Mouse (Mus musculus) cortical plate, adult 2 months (tissue): ENCODE measurements around the gene Wfdc1. TPM values are rescaled to one million over a fixed set of nuclear protein-coding genes. Genes with fewer than 3 reads are reported as not detected.

Experiments
- H3K27ac ChIP-seq: fragments of 200-500 bp; 2 replicates; pipeline ENCODE4 v1.5.1; 2012; ENCODE audit warnings: low read length, control low read depth, inconsistent platforms; ENCODE audit not compliant: insufficient read depth
- H3K4me1 ChIP-seq: fragments of 200-500 bp; 2 replicates; pipeline ENCODE4 v1.6.1; 2011; ENCODE audit warnings: low read length; ENCODE audit not compliant: control insufficient read depth, insufficient read depth
- H3K4me3 ChIP-seq: fragments of 200-500 bp; 2 replicates; pipeline ENCODE4 v1.5.1; 2011; ENCODE audit warnings: mild to moderate bottlenecking, low read length, control low read depth; ENCODE audit not compliant: insufficient read depth
- CTCF ChIP-seq: fragments of 200-500 bp; IDR thresholded peaks from 2 replicates; pipeline ENCODE4 v1.5.1; 2011; ENCODE audit warnings: mild to moderate bottlenecking, control low read depth, low read length; ENCODE audit not compliant: insufficient read depth; ENCODE audit errors: extremely low read depth
- POLR2A ChIP-seq: fragments of 200-500 bp; IDR thresholded peaks from 2 replicates; pipeline ENCODE4 v1.6.1; 2011; ENCODE audit warnings: mild to moderate bottlenecking, low read length, control low read depth; ENCODE audit not compliant: insufficient read depth; ENCODE audit errors: extremely low read depth
- polyA plus RNA-seq: library from polyadenylated mRNA; depleted of rRNA; stranded (reverse); fragments of >200 nt; gene quantifications from 2 replicates; pipeline ENCODE4 v1.2.3, GENCODE M21; 2012; rRNA removed

Gene Wfdc1
- 17.5 and 20.3 TPM in 2 replicates for polyA plus RNA-seq

DNA sequence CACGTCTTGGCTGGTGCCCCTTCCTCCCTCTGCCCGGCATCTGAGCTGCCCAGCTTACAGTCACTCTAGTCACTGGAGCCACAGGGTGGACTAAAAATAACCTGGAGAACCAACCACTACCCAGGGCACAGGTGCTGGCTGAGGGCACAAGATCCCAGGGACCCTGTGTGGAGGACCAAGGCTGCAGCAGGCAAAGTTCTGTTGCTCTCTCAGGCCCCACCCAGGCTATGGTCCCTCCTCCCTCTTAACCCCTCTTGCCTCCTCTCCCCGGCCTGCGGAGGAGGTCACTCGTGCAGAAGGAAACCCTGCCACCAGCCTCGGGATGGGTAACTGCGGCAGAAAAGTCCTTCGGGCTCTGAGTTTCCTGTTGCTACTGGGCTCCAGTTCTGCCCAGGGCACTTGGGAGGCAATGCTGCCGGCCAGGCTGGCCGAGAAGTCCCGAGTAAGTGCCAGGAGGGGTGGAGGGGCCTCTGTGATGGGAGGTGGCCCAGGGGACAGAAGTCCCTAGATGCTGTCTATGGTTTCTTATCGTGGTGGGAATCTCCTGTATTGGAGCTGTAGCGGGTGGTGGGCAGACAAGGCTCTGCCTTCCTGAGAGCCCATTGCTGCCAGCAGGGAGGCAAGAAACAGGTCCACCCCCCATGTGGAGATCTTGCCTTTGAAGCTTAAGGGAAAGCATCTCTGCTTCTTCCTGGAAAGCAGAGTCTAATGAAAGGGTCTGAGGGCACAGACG lies at the start of gene Wfdc1:
Gene Wfdc1 (plus strand): TSS at position 147 of the 733 bp plus-strand sequence.
- H3K4me3 ChIP-seq, result peak within 1 kb of the TSS; percentile 36
- H3K27ac ChIP-seq, result peak within 1 kb of the TSS; percentile 82
- TF ChIP-seq CTCF, result no peak
- TF ChIP-seq POLR2A, result no peak
- H3K4me1 ChIP-seq, result no peaks in the 10 kb centered on the region

DNA sequence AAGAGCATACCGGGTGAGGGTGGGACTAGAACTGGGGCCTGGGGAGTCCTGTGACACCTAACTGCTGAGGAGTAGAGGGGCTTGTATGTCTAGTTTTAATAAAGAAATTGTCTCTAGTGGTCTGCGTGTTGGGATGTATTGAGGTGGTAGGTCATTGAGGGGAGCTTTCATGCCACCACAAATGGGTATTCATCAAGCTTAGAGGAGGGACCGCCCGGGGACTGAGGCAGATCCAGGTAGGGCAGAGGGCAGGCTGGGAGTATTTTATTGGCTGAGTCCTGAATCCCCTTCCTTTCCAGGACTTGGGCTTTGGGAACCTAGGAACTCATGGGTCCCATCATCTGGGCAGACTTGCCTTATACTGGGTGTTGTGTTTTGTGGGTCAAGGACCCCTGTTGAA lies 49.4 kb upstream of the Wfdc1 start:
- no peak overlapping the region for H3K4me3 ChIP-seq
- TF ChIP-seq POLR2A, result no peak
- TF ChIP-seq CTCF, result no peak
- no peaks in the 10 kb centered on the region for H3K4me1 ChIP-seq
- no peak overlapping the region for H3K27ac ChIP-seq

DNA sequence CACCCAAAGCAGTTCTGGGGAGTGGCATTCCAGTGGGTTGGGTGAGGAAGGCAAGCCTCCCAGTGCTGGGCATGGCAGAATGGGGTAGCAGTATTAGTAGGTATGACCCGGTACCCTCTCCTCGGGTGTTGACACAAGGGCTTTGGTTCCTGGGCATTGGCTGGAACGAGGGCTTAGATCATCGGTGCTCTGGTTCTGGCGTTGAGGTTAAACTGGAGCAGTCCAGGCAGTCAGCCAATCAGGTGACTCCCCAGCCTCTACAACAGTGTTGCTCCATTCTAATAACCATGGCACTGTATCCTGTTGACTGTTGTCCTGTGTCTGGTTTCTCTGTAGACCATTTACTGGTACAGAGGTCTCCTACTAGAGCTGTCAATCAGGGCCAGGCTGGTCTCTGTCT lies 48.6 kb upstream of the Wfdc1 start:
- H3K4me1 ChIP-seq, result no peaks in the 10 kb centered on the region
- TF ChIP-seq CTCF (no peak), POLR2A (no peak)
- no peak overlapping the region for H3K27ac ChIP-seq
- no peak overlapping the region for H3K4me3 ChIP-seq

DNA sequence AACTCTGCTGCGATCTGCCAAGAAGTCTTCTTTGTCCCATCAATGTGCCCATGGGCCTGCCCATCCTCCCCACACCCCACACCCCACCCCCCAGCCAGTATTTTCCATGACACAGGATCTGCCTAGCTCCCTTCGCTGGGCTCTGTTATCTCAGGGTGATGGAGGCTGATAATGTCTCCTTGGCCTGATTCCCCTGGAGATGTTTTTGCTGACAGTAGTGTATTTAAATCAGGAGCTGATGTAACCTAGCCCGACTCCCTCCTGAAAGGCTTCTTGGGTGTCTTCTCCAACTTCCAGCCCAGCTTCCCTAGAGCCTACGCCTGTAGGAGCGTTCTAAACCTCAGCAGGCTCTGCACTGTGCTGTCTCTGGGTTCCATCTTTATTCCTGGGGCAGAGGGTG lies 47.3 kb upstream of the Wfdc1 start:
- Histone ChIP-seq H3K4me1 (no peaks in the 10 kb centered on the region), H3K4me3 (no peak overlapping the region), H3K27ac (no peak overlapping the region)
- TF ChIP-seq CTCF (no peak), POLR2A (no peak)

DNA sequence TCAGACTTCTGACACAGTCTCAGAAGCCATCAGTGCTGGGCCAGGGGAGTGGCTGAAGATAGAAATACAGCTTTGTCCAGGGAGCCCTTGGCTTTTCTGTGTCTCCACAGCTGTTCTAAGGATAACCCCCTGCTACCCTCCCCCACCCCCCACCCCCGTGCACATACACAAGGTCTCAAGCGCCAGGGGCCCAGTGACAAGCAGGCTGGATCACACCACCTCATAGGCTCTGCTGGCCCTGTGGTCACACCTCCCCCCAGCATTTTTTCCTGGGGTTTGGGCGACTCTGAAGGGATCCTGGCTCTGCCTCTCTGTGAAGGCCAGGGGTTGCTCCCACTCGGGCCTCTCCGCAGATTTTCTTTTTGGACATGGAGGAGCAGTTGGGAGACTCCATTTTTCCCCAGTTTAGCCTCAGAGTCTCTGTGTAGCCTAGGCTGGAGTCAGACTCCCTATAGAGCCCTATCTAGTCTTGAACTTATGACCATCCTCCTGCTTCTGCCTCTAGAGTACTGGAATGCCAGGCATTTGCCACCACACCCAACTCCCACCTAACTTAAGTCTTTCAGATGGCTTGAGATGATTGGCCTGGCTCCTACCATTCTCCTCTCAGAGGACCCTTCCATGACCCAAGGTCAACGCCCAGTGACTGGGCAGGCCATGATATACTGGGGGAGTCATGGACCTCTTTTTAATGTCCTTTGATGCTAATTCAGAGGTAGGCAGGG lies 45.9 kb upstream of the Wfdc1 start:
- TF ChIP-seq CTCF (no peak), POLR2A (no peak)
- Histone ChIP-seq H3K4me1 (no peaks in the 10 kb centered on the region), H3K27ac (no peak overlapping the region), H3K4me3 (no peak overlapping the region)

DNA sequence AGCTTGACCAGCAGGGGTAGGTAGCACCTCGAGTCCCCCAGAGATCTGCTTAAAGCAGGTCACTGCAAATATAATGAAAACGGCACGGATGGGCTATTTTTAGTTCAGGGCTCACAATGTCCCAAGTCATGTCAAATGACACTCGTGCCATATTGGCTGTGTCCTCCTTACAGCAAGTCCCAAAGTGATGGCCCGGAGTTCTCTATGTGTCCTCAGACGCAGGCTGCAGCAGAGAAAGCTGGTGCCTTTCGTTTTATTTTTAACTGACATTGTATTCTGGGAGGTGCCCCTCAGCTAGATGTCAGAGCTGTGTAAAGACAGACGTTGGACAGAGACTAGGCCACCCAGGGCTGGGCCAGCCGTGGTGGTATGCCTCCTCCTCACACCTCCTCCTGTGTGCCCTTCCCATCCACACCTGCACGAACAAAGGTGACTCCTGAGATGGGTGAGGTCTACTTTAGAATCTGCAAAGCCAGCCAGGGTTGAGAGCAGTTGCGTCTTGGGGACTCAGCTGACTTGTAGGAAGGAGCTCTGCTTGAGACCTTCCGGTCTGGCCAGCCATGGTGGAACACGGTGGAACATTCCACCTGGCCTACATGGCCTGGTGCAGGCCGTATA lies 45.2 kb upstream of the Wfdc1 start:
- Histone ChIP-seq H3K27ac (no peak overlapping the region), H3K4me1 (no peaks in the 10 kb centered on the region), H3K4me3 (no peak overlapping the region)
- no peak for TF ChIP-seq POLR2A
- no peak for TF ChIP-seq CTCF

DNA sequence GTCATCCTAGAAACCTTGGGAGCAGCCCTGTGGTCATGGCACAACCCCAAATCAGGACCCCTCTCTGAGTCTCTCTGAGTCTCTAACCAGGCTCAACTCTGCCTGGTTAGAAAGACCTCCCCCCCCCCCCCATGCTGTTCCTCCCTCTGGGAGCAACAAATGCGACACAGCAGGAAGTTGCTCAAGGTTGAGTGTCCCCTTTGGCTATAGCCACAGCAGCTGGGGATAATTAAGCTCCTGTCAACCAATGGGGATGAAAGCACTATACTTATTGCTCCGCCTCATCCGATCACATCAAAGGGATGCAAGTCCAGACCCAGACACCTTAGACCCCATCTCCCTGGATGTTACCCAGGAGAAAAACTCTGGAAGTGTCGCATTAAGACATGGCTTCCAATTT lies 43.6 kb upstream of the Wfdc1 start:
- H3K27ac ChIP-seq, result no peak overlapping the region
- H3K4me3 ChIP-seq, result no peak overlapping the region
- no peak for TF ChIP-seq CTCF
- TF ChIP-seq POLR2A, result no peak

DNA sequence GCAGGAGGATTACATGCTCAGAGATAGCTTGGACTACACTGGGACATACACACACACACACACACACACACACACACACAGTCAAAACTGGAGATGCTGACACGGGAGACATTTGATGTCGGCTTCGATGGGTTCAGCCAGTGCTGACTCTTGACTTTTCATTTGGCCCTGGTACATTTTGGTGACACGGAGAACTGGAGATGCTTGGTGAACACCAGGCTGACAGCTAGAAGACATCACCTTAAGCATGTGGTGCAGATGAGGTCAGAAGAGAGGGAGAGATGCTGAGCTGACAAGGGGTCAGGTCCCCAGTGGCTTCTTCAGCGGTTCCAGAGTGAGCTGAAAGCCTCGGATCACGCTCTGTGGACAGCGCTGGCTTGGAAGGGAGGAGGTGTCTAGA lies 43.1 kb upstream of the Wfdc1 start:
- TF ChIP-seq POLR2A (no peak), CTCF (no peak)
- no peak overlapping the region for H3K4me3 ChIP-seq
- H3K27ac ChIP-seq, result no peak overlapping the region
- H3K4me1 ChIP-seq, result no peaks in the 10 kb centered on the region

More for the DNA sequence above, 43.6 kb upstream of the Wfdc1 start:
- H3K4me1 ChIP-seq, result no peaks in the 10 kb centered on the region

DNA sequence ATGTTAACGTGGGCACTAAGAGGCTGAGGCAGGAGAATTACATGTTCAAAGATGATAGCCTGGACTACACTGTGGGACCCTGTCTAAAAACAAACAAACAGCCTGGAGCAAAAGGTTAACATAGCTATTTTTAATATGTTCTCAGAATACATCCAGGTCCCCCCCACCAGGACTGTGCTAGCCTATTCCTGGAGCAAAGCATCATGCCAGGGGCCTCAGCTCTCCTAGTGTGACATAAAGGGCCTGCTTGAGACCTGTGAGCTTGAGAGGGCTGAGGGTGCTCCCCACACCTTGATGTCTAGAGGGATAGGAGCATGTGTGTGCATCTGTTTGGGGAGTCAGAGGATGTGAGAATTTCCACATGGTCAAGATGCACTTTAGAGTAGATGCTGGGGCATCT lies 42.4 kb upstream of the Wfdc1 start:
- no peak overlapping the region for H3K27ac ChIP-seq
- H3K4me3 ChIP-seq, result no peak overlapping the region
- TF ChIP-seq POLR2A (no peak), CTCF (no peak)
- no peaks in the 10 kb centered on the region for H3K4me1 ChIP-seq

DNA sequence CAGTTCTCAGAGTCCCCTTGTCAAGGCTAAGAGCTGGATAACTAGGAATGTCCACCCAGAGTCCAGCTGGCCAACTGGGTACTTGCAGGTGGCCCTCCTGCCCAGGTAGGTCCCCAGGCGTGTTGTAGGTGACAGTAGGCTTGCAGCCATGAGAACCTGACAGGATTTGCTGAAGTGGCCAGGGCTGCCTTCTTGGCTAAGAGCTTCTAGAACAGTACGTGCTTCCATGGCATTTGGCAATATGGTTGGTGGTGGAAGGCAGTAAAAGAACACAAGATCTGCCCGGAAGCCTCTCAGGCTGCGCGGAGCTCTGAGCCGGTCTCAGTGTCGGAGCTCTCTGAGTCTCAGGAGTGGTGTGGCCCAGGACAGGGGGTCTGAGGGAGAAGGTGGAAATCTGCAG lies 41.2 kb upstream of the Wfdc1 start:
- H3K27ac ChIP-seq, result no peak overlapping the region
- TF ChIP-seq CTCF, result no peak
- TF ChIP-seq POLR2A, result no peak
- no peaks in the 10 kb centered on the region for H3K4me1 ChIP-seq
- H3K4me3 ChIP-seq, result no peak overlapping the region
